Mouse (Mus musculus) layer of hippocampus, postnatal 10 days (tissue): ENCODE measurements at regions not wholly inside any gene's neighbourhood (a gene's known extent, or its start where the extent isn't known, plus 50 kb on each side); places are given as distances from the start of the nearest gene placed in this dataset.

ENCODE experiments used
- DNase-seq, 2 experiments: peaks; one replicate each; pipeline ENCODE4 v3.0.0; 2021; ENCODE audit warnings: low spot score in 2 of 2

GRCm38 (mm10) chr17:83964454-83965211, 116.9 kb upstream of the Haao start:
- no peak for DNase-seq

GRCm38 (mm10) chr17:83963561-83963960, 115.8 kb upstream of the Haao start:
- DNase-seq = no peak

- no peak for DNase-seq
These were observed 115.1 kb upstream of the Haao start for GRCm38 (mm10) chr17:83962841-83963240.

- no peak for DNase-seq
These were observed 114.4 kb upstream of the Haao start for GRCm38 (mm10) chr17:83962126-83962525.

- no peak for DNase-seq
These were observed 113.1 kb upstream of the Haao start for GRCm38 (mm10) chr17:83960821-83961220.

GRCm38 (mm10) chr17:83960158-83960557, 112.4 kb upstream of the Haao start:
- DNase-seq = no peak

GRCm38 (mm10) chr17:83959159-83959848, 111.5 kb upstream of the Haao start:
- no peak for DNase-seq

- DNase-seq = no peak
These were observed 110.9 kb upstream of the Haao start for GRCm38 (mm10) chr17:83958706-83959105.

- no peak for DNase-seq
These were observed 110.1 kb upstream of the Haao start for GRCm38 (mm10) chr17:83957661-83958540.

GRCm38 (mm10) chr17:83956821-83957565, 109.2 kb upstream of the Haao start:
- DNase-seq = no peak

GRCm38 (mm10) chr17:83955978-83956377, 108.2 kb upstream of the Haao start:
- DNase-seq = no peak

- DNase-seq = no peak
These were observed 107.4 kb upstream of the Haao start for GRCm38 (mm10) chr17:83955058-83955697.

GRCm38 (mm10) chr17:83954291-83955057, 106.7 kb upstream of the Haao start:
- DNase-seq = peak; percentile 44 to 59

- DNase-seq = no peak
These were observed 105.9 kb upstream of the Haao start for GRCm38 (mm10) chr17:83953656-83954055.

- no peak for DNase-seq
These were observed 99.0 kb upstream of the Haao start for GRCm38 (mm10) chr17:83946718-83947117.

- DNase-seq = no peak
These were observed 91.6 kb upstream of the Haao start for GRCm38 (mm10) chr17:83939344-83939743.

GRCm38 (mm10) chr17:83938671-83939244, 91.0 kb upstream of the Haao start:
- DNase-seq = peak; percentile 67 to 79

- DNase-seq = peak; percentile 65 to 73
These were observed 89.8 kb upstream of the Haao start for GRCm38 (mm10) chr17:83937576-83937975.

GRCm38 (mm10) chr17:83936677-83937076, 88.9 kb upstream of the Haao start:
- no peak for DNase-seq
